Mouse (Mus musculus): Measurements from ENCODE around the gene Tbkbp1. TPM values are rescaled to one million over a fixed set of nuclear protein-coding genes. Genes with fewer than 3 reads are reported as not detected.
A peak's percentile ranks its signal among the peaks of the same experiment; 100 is the strongest.

The Tbkbp1 gene
- polyA plus RNA-seq, 1 experiment, result 0.15 TPM

DNA sequence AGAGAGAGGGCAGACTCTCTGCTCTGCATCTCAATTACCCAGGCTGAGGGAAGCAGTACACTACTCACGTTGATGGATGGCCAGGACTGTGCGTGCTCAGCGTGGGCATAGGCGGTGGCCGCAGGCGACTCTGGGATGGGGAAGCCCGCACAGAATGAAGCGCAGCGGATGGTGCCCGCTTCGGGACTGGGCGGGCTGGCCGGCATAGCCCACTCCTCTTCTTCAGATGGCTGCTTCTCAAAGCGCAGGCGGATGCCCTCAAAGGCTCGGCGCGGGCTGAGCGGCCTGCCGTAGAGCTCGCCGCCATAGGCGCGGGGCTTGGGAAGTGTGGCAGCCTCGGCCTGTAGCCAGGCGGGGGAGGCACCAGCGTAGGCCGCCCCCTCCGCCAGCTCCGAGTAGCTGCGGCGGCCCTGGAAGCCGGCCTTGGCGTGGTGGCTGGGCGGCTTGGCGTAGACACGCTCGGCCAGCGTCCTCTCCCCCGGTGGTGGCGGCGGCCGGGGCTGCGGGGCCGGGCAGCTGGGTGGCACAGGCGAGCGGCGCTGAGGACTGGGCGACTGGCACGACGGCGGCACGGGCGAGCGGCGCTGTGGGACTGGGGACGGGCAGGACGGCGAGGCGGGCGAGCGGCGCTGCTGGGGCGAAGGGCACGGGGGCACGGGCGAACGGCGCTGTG lies 12.6 kb downstream of the Tbkbp1 start:
- Histone ChIP-seq H3K9me3 (ENCODE audit: control insufficient read depth, low read length) (no peaks in the 10 kb centered on the region), H3K4me3 (replicated peaks) (no peak overlapping the region), H3K4me1 (ENCODE audit: control insufficient read depth) (peaks cover 8% of the 10 kb centered on the region), H3K27me3 (ENCODE audit: control insufficient read depth) (peaks cover 35% of the 10 kb centered on the region), H3K36me3 (ENCODE audit: control insufficient read depth) (no peaks in the 10 kb centered on the region)
- TF ChIP-seq TAL1 (IDR thresholded peaks at IDR 0.05; ENCODE audit: low read length) (no peak), GATA1 (IDR thresholded peaks at IDR 0.05; ENCODE audit: low read length) (no peak)

DNA sequence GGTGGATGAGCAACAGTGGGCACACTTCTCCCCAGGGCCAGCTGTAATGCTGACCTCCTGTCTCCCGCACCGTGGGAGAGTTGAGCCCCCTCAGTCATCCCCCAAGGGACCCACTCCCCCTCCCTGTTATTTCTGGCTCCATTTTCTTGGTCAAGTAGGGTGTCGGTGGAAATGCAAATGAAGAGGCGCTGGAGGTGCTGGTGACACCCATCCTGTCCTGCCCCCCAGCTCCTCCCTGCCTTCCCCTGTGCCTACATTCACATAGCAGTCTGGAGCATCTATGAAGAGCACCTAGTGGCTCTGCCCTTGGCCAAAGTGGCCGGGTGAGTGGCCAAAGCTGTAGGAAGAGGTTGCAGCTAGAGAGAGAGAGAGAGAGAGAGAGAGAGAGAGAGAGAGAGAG lies 18.0 kb downstream of the Tbkbp1 start:
- no peak overlapping the region for H3K4me3 ChIP-seq (replicated peaks)
- TF ChIP-seq GATA1 (IDR thresholded peaks at IDR 0.05; ENCODE audit: low read length) (no peak), TAL1 (IDR thresholded peaks at IDR 0.05; ENCODE audit: low read length) (no peak)
- peaks cover 5% of the 10 kb centered on the region for H3K4me1 ChIP-seq (ENCODE audit: control insufficient read depth)
- H3K27me3 ChIP-seq (ENCODE audit: control insufficient read depth), result peaks cover 61% of the 10 kb centered on the region
- no peaks in the 10 kb centered on the region for H3K9me3 ChIP-seq (ENCODE audit: control insufficient read depth, low read length)
- H3K36me3 ChIP-seq (ENCODE audit: control insufficient read depth), result no peaks in the 10 kb centered on the region

GRCm38 (mm10) chr11:97132185-97132584 lies 19.1 kb downstream of the Tbkbp1 start:
- TF ChIP-seq TAL1 (IDR thresholded peaks at IDR 0.05; ENCODE audit: low read length) (no peak), GATA1 (IDR thresholded peaks at IDR 0.05; ENCODE audit: low read length) (no peak)
- Histone ChIP-seq H3K9me3 (ENCODE audit: control insufficient read depth, low read length) (no peaks in the 10 kb centered on the region), H3K36me3 (ENCODE audit: control insufficient read depth) (no peaks in the 10 kb centered on the region), H3K4me3 (replicated peaks) (no peak overlapping the region), H3K27me3 (ENCODE audit: control insufficient read depth) (peaks cover 53% of the 10 kb centered on the region), H3K4me1 (ENCODE audit: control insufficient read depth) (peaks cover 6% of the 10 kb centered on the region)

- H3K9me3 ChIP-seq (ENCODE audit: control insufficient read depth, low read length), result no peaks in the 10 kb centered on the region
- peaks cover 56% of the 10 kb centered on the region for H3K27me3 ChIP-seq (ENCODE audit: control insufficient read depth)
- H3K4me3 ChIP-seq (replicated peaks), result no peak overlapping the region
- peaks cover 11% of the 10 kb centered on the region for H3K4me1 ChIP-seq (ENCODE audit: control insufficient read depth)
- no peaks in the 10 kb centered on the region for H3K36me3 ChIP-seq (ENCODE audit: control insufficient read depth)
- no peak for TF ChIP-seq GATA1 (IDR thresholded peaks at IDR 0.05; ENCODE audit: low read length)
- TF ChIP-seq TAL1 (IDR thresholded peaks at IDR 0.05; ENCODE audit: low read length), result no peak
Measured at GRCm38 (mm10) chr11:97131683-97132082, 19.6 kb downstream of the Tbkbp1 start.

GRCm38 (mm10) chr11:97130318-97130717 lies 21.0 kb downstream of the Tbkbp1 start:
- Histone ChIP-seq H3K4me3 (replicated peaks) (no peak overlapping the region), H3K9me3 (ENCODE audit: control insufficient read depth, low read length) (no peaks in the 10 kb centered on the region), H3K36me3 (ENCODE audit: control insufficient read depth) (no peaks in the 10 kb centered on the region), H3K4me1 (ENCODE audit: control insufficient read depth) (peaks cover 12% of the 10 kb centered on the region), H3K27me3 (ENCODE audit: control insufficient read depth) (peaks cover 68% of the 10 kb centered on the region)
- no peak for TF ChIP-seq TAL1 (IDR thresholded peaks at IDR 0.05; ENCODE audit: low read length)
- TF ChIP-seq GATA1 (IDR thresholded peaks at IDR 0.05; ENCODE audit: low read length), result no peak

GRCm38 (mm10) chr11:97128956-97129355 lies 22.3 kb downstream of the Tbkbp1 start:
- Histone ChIP-seq H3K36me3 (ENCODE audit: control insufficient read depth) (no peaks in the 10 kb centered on the region), H3K4me3 (replicated peaks) (no peak overlapping the region), H3K4me1 (ENCODE audit: control insufficient read depth) (peaks cover 12% of the 10 kb centered on the region), H3K27me3 (ENCODE audit: control insufficient read depth) (peaks cover 64% of the 10 kb centered on the region), H3K9me3 (ENCODE audit: control insufficient read depth, low read length) (no peaks in the 10 kb centered on the region)
- TF ChIP-seq GATA1 (IDR thresholded peaks at IDR 0.05; ENCODE audit: low read length) (no peak), TAL1 (IDR thresholded peaks at IDR 0.05; ENCODE audit: low read length) (no peak)

- peaks cover 54% of the 10 kb centered on the region for H3K27me3 ChIP-seq (ENCODE audit: control insufficient read depth)
- no peaks in the 10 kb centered on the region for H3K9me3 ChIP-seq (ENCODE audit: control insufficient read depth, low read length)
- no peak for TF ChIP-seq GATA1 (IDR thresholded peaks at IDR 0.05; ENCODE audit: low read length)
- TF ChIP-seq TAL1 (IDR thresholded peaks at IDR 0.05; ENCODE audit: low read length), result no peak
- H3K4me3 ChIP-seq (replicated peaks), result peak overlapping the region; percentile 55
- peaks cover 12% of the 10 kb centered on the region for H3K4me1 ChIP-seq (ENCODE audit: control insufficient read depth)
- H3K36me3 ChIP-seq (ENCODE audit: control insufficient read depth), result no peaks in the 10 kb centered on the region
Measured at GRCm38 (mm10) chr11:97127470-97128223, 23.6 kb downstream of the Tbkbp1 start.

GRCm38 (mm10) chr11:97126645-97127468 lies 24.4 kb downstream of the Tbkbp1 start:
- no peaks in the 10 kb centered on the region for H3K36me3 ChIP-seq (ENCODE audit: control insufficient read depth)
- peaks cover 12% of the 10 kb centered on the region for H3K4me1 ChIP-seq (ENCODE audit: control insufficient read depth)
- no peaks in the 10 kb centered on the region for H3K9me3 ChIP-seq (ENCODE audit: control insufficient read depth, low read length)
- H3K4me3 ChIP-seq (replicated peaks), result peak overlapping the region; percentile 55
- peaks cover 47% of the 10 kb centered on the region for H3K27me3 ChIP-seq (ENCODE audit: control insufficient read depth)
- TF ChIP-seq TAL1 (IDR thresholded peaks at IDR 0.05; ENCODE audit: low read length), result no peak
- TF ChIP-seq GATA1 (IDR thresholded peaks at IDR 0.05; ENCODE audit: low read length), result no peak

All from erythroblast, embryonic 14.5 days (primary cell).